Mouse (Mus musculus): ENCODE measurements around the gene Hist1h1a. TPM values are rescaled to one million over a fixed set of nuclear protein-coding genes. Genes with fewer than 3 reads are reported as not detected.

The Hist1h1a gene
- polyA plus RNA-seq, 1 experiment from 2014 or later, result not detected

DNA sequence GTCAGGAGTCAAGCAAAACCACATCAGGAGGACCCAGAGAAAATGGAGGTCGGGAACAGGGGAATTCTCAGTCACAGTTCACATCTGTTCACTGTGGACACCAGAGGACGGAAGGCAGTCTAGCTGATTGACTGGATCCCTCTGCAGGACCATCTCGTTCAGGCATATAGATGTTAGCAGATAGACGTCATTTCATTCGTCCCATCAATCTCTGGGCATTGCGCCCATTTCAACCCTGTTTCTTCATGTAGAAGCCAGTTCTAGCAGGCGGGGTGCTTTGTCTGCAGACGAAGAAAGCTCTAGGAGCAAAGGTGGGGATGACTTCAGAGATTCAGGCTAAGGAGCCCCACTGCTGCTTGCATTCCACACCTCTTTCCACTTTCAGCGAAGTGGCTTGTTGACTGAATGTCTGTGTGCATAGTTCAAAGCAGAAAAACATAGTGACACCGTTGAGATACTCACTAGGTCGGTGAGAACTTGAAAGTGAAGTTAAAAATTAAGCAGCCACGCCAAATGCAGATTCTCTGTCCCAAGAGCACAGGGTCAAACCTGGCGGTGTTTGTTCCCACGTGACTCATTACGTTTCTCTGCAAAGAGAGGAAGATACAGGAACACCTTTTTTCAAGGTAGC, 43.1 kb downstream of the Hist1h1a start, which contains the start of gene Slc17a2:
TSS of gene Slc17a2 (plus strand) at position 572 of the 631 bp plus-strand sequence.
- Histone ChIP-seq H3K27ac (replicated peaks; ENCODE audit: low read depth, low read length) (no peak within 1 kb of the TSS), H3K4me3 (replicated peaks; ENCODE audit: low read depth, low read length) (no peak within 1 kb of the TSS), H3K4me1 (ENCODE audit: control insufficient read depth, insufficient read depth, low read length) (no peaks in the 10 kb centered on the region), H3K9me3 (ENCODE audit: control insufficient read depth, low read length) (no peaks in the 10 kb centered on the region), H3K27me3 (ENCODE audit: control insufficient read depth, insufficient read depth, low read length) (no peaks in the 10 kb centered on the region), H3K4me2 (ENCODE audit: low read length) (no peak within 1 kb of the TSS), H3K36me3 (ENCODE audit: control insufficient read depth, insufficient read depth, low read length) (no peaks in the 10 kb centered on the region), H3K9ac (replicated peaks; ENCODE audit: low read length) (no peak within 1 kb of the TSS)
- WGBS, result 93% methylated on average over 15 of the region's 15 CpGs
- DNase-seq (no peak), ATAC-seq (ENCODE audit: low FRiP score, low TSS enrichment) (no peak)

Small RNA genes lying within 50 kb of the gene (microRNA-seq; reads per million reads assigned to microRNA genes)
- gene Gm44314 (not detected), gene Gm44484 (not detected)

Other genes with a start within 250 kb of the Hist1h1a start
- 4.1 and 6.4 TPM in 2 replicates for gene Hist1h4h, start 232.6 kb upstream of the Hist1h1a start, polyA plus RNA-seq (2014; fragmentation: Nextera tagmentation; extraction: Ambion mirVana)
- gene Hist1h2af, start 229.8 kb upstream of the Hist1h1a start, polyA plus RNA-seq (2014; fragmentation: Nextera tagmentation; extraction: Ambion mirVana), result 3.4 and 4.6 TPM in 2 replicates
- gene Hist1h3g, start 228.2 kb upstream of the Hist1h1a start, polyA plus RNA-seq (2014; fragmentation: Nextera tagmentation; extraction: Ambion mirVana), result 0.77 and 1.4 TPM in 2 replicates
- gene Hist1h2bh, start 220.3 kb upstream of the Hist1h1a start, polyA plus RNA-seq (2014; fragmentation: Nextera tagmentation; extraction: Ambion mirVana), result 0.13 and 0.30 TPM in 2 replicates
- gene Hist1h3f, start 219.6 kb upstream of the Hist1h1a start, polyA plus RNA-seq (2014; fragmentation: Nextera tagmentation; extraction: Ambion mirVana), result 0.32 and 0.47 TPM in 2 replicates
- gene Hist1h4f, start 212.0 kb upstream of the Hist1h1a start, polyA plus RNA-seq (2014; fragmentation: Nextera tagmentation; extraction: Ambion mirVana), result not detected in 2 replicates
- 0.11 and 0.18 TPM in 2 replicates for gene Hist1h1d, start 210.4 kb upstream of the Hist1h1a start, polyA plus RNA-seq (2014; fragmentation: Nextera tagmentation; extraction: Ambion mirVana)
- gene Hist1h3e, start 201.3 kb upstream of the Hist1h1a start, polyA plus RNA-seq (2014; fragmentation: Nextera tagmentation; extraction: Ambion mirVana), result 3.1 and 3.8 TPM in 2 replicates
- 30.2 and 34.0 TPM in 2 replicates for gene Hist1h2ae, start 192.4 kb upstream of the Hist1h1a start, polyA plus RNA-seq (2014; fragmentation: Nextera tagmentation; extraction: Ambion mirVana)
- gene Hist1h2bg, start 192.3 kb upstream of the Hist1h1a start, polyA plus RNA-seq (2014; fragmentation: Nextera tagmentation; extraction: Ambion mirVana), result 1.4 and 2.6 TPM in 2 replicates
- gene Hist1h2bf, start 189.5 kb upstream of the Hist1h1a start, polyA plus RNA-seq (2014; fragmentation: Nextera tagmentation; extraction: Ambion mirVana), result 1.5 and 2.7 TPM in 2 replicates
- 2.1 and 2.2 TPM in 2 replicates for gene Hist1h2ad, start 189.3 kb upstream of the Hist1h1a start, polyA plus RNA-seq (2014; fragmentation: Nextera tagmentation; extraction: Ambion mirVana)
- 1.6 and 2.0 TPM in 2 replicates for gene Hist1h3d, start 187.9 kb upstream of the Hist1h1a start, polyA plus RNA-seq (2014; fragmentation: Nextera tagmentation; extraction: Ambion mirVana)
- gene Hist1h4d, start 182.1 kb upstream of the Hist1h1a start, polyA plus RNA-seq (2014; fragmentation: Nextera tagmentation; extraction: Ambion mirVana), result 38.1 and 40.0 TPM in 2 replicates
- 0.72 and 1.4 TPM in 2 replicates for gene Hist1h2be, start 142.5 kb upstream of the Hist1h1a start, polyA plus RNA-seq (2014; fragmentation: Nextera tagmentation; extraction: Ambion mirVana)
- 4.4 and 8.6 TPM in 2 replicates for gene Hist1h1e, start 141.1 kb upstream of the Hist1h1a start, polyA plus RNA-seq (2014; fragmentation: Nextera tagmentation; extraction: Ambion mirVana)
- gene Hist1h2ac, start 79.7 kb upstream of the Hist1h1a start, polyA plus RNA-seq (2014; fragmentation: Nextera tagmentation; extraction: Ambion mirVana), result 0.57 and 0.67 TPM in 2 replicates
- gene Hist1h2bc, start 79.5 kb upstream of the Hist1h1a start, polyA plus RNA-seq (2014; fragmentation: Nextera tagmentation; extraction: Ambion mirVana), result 13.1 and 17.3 TPM in 2 replicates
- gene Hist1h1t, start 67.9 kb upstream of the Hist1h1a start, polyA plus RNA-seq (2014; fragmentation: Nextera tagmentation; extraction: Ambion mirVana), result not detected in 2 replicates
- 2.9 and 4.3 TPM in 2 replicates for gene Hist1h4c, start 65.2 kb upstream of the Hist1h1a start, polyA plus RNA-seq (2014; fragmentation: Nextera tagmentation; extraction: Ambion mirVana)
- 0.77 and 3.9 TPM in 2 replicates for gene Hfe, start 52.8 kb upstream of the Hist1h1a start, polyA plus RNA-seq (2014; fragmentation: Nextera tagmentation; extraction: Ambion mirVana)
- 5.7 and 9.2 TPM in 2 replicates for gene Hist1h1c, start 24.9 kb upstream of the Hist1h1a start, polyA plus RNA-seq (2014; fragmentation: Nextera tagmentation; extraction: Ambion mirVana)
- gene Hist1h3c, start 18.1 kb upstream of the Hist1h1a start, polyA plus RNA-seq (2014; fragmentation: Nextera tagmentation; extraction: Ambion mirVana), result 1.2 TPM in 2 replicates
- gene Hist1h2bb, start 16.9 kb upstream of the Hist1h1a start, polyA plus RNA-seq (2014; fragmentation: Nextera tagmentation; extraction: Ambion mirVana), result 0.51 TPM in 1 of 2 replicates, not detected in the other
- gene Hist1h2ab, start 12.5 kb upstream of the Hist1h1a start, polyA plus RNA-seq (2014; fragmentation: Nextera tagmentation; extraction: Ambion mirVana), result 11.3 and 13.5 TPM in 2 replicates
- 3.5 and 4.0 TPM in 2 replicates for gene Hist1h3b, start 11.4 kb upstream of the Hist1h1a start, polyA plus RNA-seq (2014; fragmentation: Nextera tagmentation; extraction: Ambion mirVana)
- gene Hist1h4b, start 6.7 kb upstream of the Hist1h1a start, polyA plus RNA-seq (2014; fragmentation: Nextera tagmentation; extraction: Ambion mirVana), result 2.8 and 5.0 TPM in 2 replicates
- gene Hist1h4a, start 2.4 kb upstream of the Hist1h1a start, polyA plus RNA-seq (2014; fragmentation: Nextera tagmentation; extraction: Ambion mirVana), result 0.47 and 1.1 TPM in 2 replicates
- 2.2 TPM in 2 replicates for gene Hist1h3a, start 1.3 kb upstream of the Hist1h1a start, polyA plus RNA-seq (2014; fragmentation: Nextera tagmentation; extraction: Ambion mirVana)
- not detected in 2 replicates for gene Trim38, start 6.2 kb downstream of the Hist1h1a start, polyA plus RNA-seq (2014; fragmentation: Nextera tagmentation; extraction: Ambion mirVana)
- not detected in 2 replicates for gene Slc17a2, start 43.3 kb downstream of the Hist1h1a start, polyA plus RNA-seq (2014; fragmentation: Nextera tagmentation; extraction: Ambion mirVana)
- gene Slc17a3, start 75.8 kb downstream of the Hist1h1a start, polyA plus RNA-seq (2014; fragmentation: Nextera tagmentation; extraction: Ambion mirVana), result not detected in 2 replicates
- not detected in 2 replicates for gene Slc17a1, start 104.1 kb downstream of the Hist1h1a start, polyA plus RNA-seq (2014; fragmentation: Nextera tagmentation; extraction: Ambion mirVana)
- not detected in 2 replicates for gene Slc17a4, start 151.3 kb downstream of the Hist1h1a start, polyA plus RNA-seq (2014; fragmentation: Nextera tagmentation; extraction: Ambion mirVana)
- gene Hist1h2ba, start 170.5 kb downstream of the Hist1h1a start, polyA plus RNA-seq (2014; fragmentation: Nextera tagmentation; extraction: Ambion mirVana), result not detected in 2 replicates
- gene Hist1h2aa, start 170.8 kb downstream of the Hist1h1a start, polyA plus RNA-seq (2014; fragmentation: Nextera tagmentation; extraction: Ambion mirVana), result not detected in 2 replicates
- gene Scgn, start 227.5 kb downstream of the Hist1h1a start, polyA plus RNA-seq (2014; fragmentation: Nextera tagmentation; extraction: Ambion mirVana), result 1.9 and 2.7 TPM in 2 replicates